Mouse (Mus musculus): ENCODE data around the gene Rhot1.
"Not testable (repeated sequence)": the region's sequence is repeated elsewhere in the genome, so short reads cannot be mapped to it uniquely, and the experiment has no call there.

Gene Rhot1

GRCm38 (mm10) chr11:80190280-80190679 is 18.5 kb upstream of the Rhot1 start:
- in situ Hi-C loops (cut with MboI; ENCODE audit: unreplicated experiment in 2 of 2) = loop anchor here in 1 of 2 experiments (5.0 kb wide), 1 partner anchor 148 kb away; no protein-coding TSS in a partner anchor

DNA sequence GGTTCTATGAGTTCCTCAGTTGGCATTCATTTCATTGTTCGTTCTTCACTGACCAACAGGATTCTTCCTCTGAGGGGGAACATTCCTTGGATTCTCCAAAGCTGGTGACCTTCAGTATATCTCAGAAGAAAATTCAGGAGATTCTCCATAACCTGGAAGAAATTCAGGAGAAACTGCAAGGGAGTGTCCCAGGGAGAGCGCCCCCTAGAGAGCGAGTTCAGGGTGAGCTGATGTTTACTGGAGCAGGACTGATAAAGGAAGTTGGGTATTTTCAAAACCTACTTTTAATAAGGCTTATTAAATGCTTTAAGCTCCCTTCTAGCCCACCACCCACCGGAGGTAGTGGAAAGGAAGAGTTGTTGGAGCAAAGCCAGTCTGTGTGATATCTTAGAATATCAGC is 15.0 kb upstream of the Rhot1 start:
- in situ Hi-C loops (cut with MboI; ENCODE audit: unreplicated experiment in 2 of 2) = loop anchor here in 1 of 2 experiments (5.0 kb wide), 1 partner anchor 152 kb away; no protein-coding TSS in a partner anchor

- in situ Hi-C loops (cut with MboI; ENCODE audit: unreplicated experiment in 2 of 2) = no loop called here
These were observed 12.5 kb upstream of the Rhot1 start for GRCm38 (mm10) chr11:80196351-80196750.

DNA sequence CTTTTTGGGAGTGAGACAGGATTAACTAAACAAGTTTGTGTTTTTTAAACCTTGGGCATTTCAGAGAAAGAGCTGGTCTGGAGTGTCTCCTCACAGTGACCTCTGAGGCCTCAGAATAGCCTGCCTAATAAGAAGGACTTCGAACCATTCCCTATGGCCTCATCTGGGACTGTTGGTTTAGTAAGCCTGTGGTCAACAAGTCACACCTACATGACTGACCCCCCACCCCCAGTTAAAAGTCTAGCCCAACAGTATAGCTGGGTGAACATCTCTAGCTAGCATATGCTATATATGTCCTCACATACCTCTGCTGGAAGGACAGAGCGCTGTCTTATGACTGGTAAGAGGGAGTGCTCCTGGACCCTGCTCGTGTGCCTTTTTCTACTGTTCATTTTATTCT is 9.5 kb upstream of the Rhot1 start:
- in situ Hi-C loops (cut with MboI; ENCODE audit: unreplicated experiment in 2 of 2) = no loop called here

DNA sequence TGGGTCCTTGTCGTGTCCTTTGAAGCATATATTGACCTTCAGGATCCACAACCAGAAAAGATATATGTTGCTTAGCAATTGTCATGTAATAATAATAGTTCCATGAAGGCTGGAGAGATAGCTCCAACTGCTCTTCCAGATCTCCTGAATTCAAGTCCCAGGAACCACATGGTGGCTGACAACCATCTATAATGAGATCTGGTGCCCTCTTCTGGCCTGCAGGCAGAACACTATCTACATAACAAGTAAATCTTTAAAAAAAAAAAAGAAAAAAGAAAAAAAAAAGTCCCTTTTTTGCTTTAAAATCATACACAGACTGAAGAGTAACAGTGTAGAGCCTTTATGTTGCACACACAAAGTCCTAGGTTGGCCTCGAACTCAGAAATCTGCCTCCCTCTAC is 9.0 kb upstream of the Rhot1 start:
- in situ Hi-C loops (cut with MboI; ENCODE audit: unreplicated experiment in 2 of 2) = no loop called here

- in situ Hi-C loops (cut with MboI; ENCODE audit: unreplicated experiment in 2 of 2) = no loop called here
These were observed 8.5 kb upstream of the Rhot1 start for GRCm38 (mm10) chr11:80200326-80200725.

DNA sequence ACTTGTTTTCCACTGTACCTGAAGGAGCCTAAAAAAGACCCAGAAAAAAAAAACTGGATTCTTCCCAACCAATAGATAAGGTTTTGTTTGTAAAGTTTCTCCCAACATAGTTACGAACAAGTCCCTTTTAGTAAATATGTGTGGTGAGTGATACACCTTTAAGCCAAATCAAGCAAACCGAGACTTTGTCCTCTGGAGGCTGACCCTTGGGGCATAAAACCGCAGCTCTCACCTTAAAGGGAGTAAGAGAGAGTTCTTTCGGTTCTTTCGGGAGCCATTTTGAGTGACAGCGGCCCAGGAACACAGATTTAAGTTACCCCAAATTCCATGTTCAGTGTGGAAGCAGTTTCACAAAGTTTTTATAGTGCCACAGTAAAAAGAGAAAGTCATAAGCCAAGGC is 6.5 kb upstream of the Rhot1 start:
- in situ Hi-C loops (cut with MboI; ENCODE audit: unreplicated experiment in 2 of 2) = no loop called here

DNA sequence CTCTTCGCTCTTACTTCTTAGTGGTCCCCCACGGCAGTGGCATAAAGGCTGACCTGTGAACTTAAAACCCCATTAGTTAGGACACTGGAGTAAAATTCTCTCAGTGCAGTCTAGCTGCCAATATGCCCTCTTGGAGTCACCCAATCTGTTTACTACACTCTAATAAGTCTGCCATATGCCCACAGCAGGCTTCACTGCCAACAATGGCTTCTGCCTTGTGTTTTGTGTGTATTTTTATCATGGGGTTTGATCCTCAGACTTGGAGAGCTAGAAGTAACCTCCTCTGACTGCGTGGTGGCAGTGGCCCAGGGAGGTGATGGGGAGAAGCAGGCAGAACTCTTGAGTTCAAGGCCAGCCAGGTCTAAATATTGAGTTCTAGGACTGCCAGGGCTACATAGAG is 4.8 kb upstream of the Rhot1 start:
- in situ Hi-C loops (cut with MboI; ENCODE audit: unreplicated experiment in 2 of 2) = no loop called here

DNA sequence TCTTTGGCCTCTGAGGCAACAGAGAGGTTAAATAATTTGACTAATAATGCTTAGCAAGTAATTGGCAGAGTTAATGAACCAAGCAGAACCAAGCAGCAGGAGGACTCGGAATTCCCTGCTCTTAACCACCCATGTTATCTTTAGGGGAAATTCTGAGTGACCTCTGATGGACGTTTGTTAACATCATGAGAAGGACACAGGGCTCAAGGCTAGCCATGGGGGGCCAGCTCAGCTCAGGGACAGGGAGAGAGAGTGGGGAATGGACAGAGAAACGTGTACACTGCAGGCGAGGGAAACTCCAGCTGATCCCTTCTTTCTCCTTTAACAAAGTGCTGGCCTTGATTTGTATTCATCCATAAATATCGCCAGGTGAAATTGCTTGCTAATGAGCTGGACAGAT is 3.9 kb upstream of the Rhot1 start:
- in situ Hi-C loops (cut with MboI; ENCODE audit: unreplicated experiment in 2 of 2) = no loop called here

DNA sequence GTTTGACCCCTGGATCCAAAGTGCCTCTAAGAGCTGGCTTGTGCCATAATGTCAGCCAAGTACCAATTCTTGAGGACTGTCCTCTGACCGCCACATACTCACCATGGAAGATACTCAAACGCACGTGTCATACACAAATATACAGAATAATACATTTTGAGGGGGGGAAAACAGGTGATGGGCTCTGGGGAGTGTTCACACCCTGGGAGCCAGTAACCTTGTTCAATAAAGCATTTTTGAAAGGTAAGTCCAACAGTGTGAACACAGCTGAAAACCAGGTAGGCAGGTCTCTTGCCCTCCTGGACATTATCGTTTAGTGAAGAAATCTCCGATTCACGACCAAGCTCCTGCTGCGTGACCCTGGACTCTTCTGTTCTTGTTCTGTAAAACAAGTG is 357 bp upstream of the Rhot1 start:
- in situ Hi-C loops (cut with MboI; ENCODE audit: unreplicated experiment in 2 of 2) = no loop called here

GRCm38 (mm10) chr11:80210321-80210720 is 1.5 kb downstream of the Rhot1 start:
- in situ Hi-C loops (cut with MboI; ENCODE audit: unreplicated experiment in 2 of 2) = no loop called here

DNA sequence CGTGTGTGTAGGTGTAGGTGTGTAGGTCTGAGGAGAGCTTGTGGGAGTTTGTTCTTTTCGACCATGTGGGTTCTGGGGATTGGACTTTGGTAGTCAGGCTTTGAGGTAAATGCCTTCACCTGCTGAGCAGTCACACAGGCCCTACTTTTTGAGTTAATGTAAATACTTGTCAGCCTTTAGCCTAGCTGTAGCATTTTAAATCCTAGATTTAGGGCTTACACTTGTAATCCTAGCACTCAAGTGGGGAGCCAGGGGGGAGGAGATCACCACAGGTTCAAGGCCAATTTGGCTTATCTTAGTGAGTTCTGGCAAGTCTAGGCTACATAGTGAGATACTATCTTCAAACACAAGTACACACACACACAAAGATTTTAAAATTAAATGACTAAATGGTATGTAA is 3.5 kb downstream of the Rhot1 start:
- in situ Hi-C loops (cut with MboI; ENCODE audit: unreplicated experiment in 2 of 2) = no loop called here

DNA sequence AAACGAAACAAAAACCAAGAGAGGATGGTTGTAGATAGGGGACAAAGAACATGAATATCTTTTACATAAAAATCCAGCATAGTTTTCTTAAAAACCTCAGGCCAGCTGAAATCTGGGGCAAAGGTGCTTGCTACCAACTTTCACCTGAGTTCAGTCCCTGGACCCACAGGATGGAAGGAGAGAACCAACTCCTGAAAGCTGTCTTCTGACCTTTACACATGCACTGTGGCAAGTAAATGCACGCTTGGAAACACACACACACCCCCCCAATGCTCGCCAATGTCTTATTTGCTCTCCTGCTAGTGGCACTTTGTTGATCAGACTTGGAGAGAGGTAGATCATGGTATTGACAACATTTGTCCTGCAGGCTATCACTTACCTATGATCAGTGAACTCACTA is 6.5 kb downstream of the Rhot1 start:
- in situ Hi-C loops (cut with MboI; ENCODE audit: unreplicated experiment in 2 of 2) = no loop called here

DNA sequence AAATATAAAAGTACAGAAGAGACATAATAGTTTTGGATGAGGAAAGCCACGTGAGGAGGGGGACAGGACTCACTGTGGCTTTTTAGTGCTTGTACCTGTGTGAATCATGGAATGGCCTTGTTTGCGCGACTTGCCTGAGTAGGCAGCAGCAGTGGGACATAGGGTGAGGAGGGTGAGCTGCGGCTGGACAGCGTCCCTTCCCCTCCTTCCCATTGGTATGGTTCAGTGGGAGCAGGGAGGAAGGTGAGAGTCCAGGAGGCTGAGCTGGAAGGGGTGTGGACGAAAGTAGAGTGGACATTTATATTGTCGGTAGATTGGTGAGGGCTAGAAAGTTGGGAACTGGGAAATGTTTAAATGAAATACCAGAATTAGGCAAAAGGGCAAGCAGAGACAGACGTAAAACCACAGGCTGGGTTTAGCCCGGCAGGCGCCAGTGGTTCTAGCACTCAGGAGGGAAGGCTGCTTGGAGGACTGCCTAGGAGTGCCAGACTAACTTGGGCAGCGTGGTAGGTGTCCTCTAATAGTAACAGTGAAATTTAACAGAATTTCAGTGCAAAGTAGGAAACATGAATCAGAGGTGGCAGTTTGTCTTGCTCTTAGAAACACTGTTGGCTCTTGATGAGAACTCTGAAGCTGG is 10.0 kb downstream of the Rhot1 start:
- in situ Hi-C loops (cut with MboI; ENCODE audit: unreplicated experiment in 2 of 2) = no loop called here

- in situ Hi-C loops (cut with MboI; ENCODE audit: unreplicated experiment in 2 of 2) = not testable (repeated sequence)
These were observed 21.2 kb downstream of the Rhot1 start for GRCm38 (mm10) chr11:80230066-80230465.

GRCm38 (mm10) chr11:80237278-80237677 is 28.5 kb downstream of the Rhot1 start:
- in situ Hi-C loops (cut with MboI; ENCODE audit: unreplicated experiment in 2 of 2) = no loop called here

DNA sequence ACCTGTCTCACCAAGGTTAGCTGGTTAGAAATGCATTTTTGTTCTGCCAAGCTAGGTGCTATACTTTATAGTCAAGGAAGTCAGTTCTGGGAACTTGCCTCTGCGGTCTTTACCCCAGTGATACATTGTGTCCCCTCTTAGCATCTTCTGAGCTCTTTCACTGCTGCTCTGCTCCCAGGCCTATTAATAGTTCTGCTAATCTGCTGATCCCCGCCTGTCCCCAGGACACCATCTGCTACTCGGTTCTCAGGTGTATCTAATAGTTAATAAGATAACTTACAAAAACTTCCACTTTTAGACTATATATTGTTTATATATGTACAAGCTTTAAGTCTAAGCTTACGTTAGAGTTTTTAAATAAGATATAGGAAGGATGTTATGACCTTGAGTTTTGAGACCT is 29.5 kb downstream of the Rhot1 start:
- in situ Hi-C loops (cut with MboI; ENCODE audit: unreplicated experiment in 2 of 2) = no loop called here

DNA sequence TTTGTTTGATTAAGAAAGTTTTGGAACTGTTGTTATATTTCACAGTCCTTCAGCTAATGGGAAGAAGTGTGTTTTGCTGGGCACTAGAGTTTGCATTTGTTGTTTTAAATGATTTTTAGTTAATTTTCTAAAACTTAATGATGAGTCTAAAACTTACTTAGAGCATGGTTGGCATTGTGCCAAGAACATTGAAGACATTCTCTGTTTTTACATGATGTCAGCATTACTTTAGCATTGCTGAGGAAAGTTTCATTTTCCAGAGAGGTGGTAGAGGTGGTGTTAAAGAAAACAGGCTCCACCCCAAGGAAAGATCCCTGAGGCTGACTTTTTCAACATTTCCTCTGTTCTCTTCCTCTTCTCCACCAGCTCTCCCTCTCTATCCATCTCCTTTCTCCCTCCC is 38.2 kb downstream of the Rhot1 start:
- in situ Hi-C loops (cut with MboI; ENCODE audit: unreplicated experiment in 2 of 2) = no loop called here

GRCm38 (mm10) chr11:80248531-80248930 is 39.7 kb downstream of the Rhot1 start:
- in situ Hi-C loops (cut with MboI; ENCODE audit: unreplicated experiment in 2 of 2) = no loop called here

GRCm38 (mm10) chr11:80264137-80264536 is 55.3 kb downstream of the Rhot1 start:
- in situ Hi-C loops (cut with MboI; ENCODE audit: unreplicated experiment in 2 of 2) = loop anchor here in 1 of 2 experiments (25.0 kb wide), 1 partner anchor 1348 kb away; no protein-coding TSS in a partner anchor

GRCm38 (mm10) chr11:80271096-80271495 is 62.3 kb downstream of the Rhot1 start:
- in situ Hi-C loops (cut with MboI; ENCODE audit: unreplicated experiment in 2 of 2) = loop anchor here in 1 of 2 experiments (25.0 kb wide), 1 partner anchor 1341 kb away; no protein-coding TSS in a partner anchor

DNA sequence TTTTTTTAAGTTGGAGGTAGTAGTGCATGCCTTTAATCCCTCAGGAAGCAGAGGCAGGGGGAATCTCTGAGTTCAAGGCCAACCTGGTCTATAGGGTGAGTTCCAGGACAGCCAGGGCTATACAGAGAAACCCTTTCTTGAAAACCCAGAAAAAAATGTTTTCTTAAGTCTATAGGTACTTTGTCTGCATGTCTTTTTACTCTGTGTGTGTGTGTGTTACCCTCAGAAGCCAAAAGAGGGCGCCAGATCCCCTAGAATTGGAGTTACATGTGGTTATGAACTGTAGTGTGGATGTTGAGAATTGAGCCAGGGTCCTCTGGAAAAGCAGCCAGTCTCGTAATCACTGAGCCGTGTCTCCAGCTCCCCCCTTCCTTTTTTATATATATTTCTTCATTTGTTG is 66.2 kb downstream of the Rhot1 start:
- in situ Hi-C loops (cut with MboI; ENCODE audit: unreplicated experiment in 2 of 2) = loop anchor here in 1 of 2 experiments (25.0 kb wide), 3 partner anchors 287 to 1337 kb away; no protein-coding TSS in a partner anchor

- in situ Hi-C loops (cut with MboI; ENCODE audit: unreplicated experiment in 2 of 2) = loop anchor here in 1 of 2 experiments (25.0 kb wide), 3 partner anchors 284 to 1334 kb away; no protein-coding TSS in a partner anchor
These were observed 69.2 kb downstream of the Rhot1 start for GRCm38 (mm10) chr11:80278054-80278453.
